10 mouse cellular contexts compared by ENCODE assay signal in genomic region chr9:53173258-53173657, GRCm38 (mm10).
DNase-seq lines count a peak whose midpoint lies in the region; ATAC-seq and TF ChIP-seq lines count a peak whose summit lies in the region.
"Had no signal": no experiment of that assay in that cellular context is flagged by ENCODE, and none has a peak within 500 bp of the region (broad histone marks: within the 10 kb centered on the region; RNA-seq: fewer than 3 reads in every experiment).

No protein-coding gene starts in this region.

- intact Hi-C loops in heart, postnatal 10 days (cut with DNase I) = no loop called here
- intact Hi-C loops in heart, postnatal 36 days (cut with DNase I) = no loop called here

- H3K27ac ChIP-seq in ES-E14 (ENCODE audit: insufficient read depth, low read depth, low read length, poor library complexity, severe bottlenecking) = no peak overlapping the region
- H3K27ac ChIP-seq: stomach, embryonic 15.5 days had no signal

- in situ Hi-C loops in ES-E14 (cut with MboI; ENCODE audit: low sequenced_read_pairs in 2 of 2, unreplicated experiment in 2 of 2) = no loop called here

- peak; percentile 25 to 41 for DNase-seq in heart, postnatal 10 days
- DNase-seq in heart, postnatal 36 days = no peak
- DNase-seq in 3T3-L1 (ENCODE audit: low read depth, low spot score) (peak; percentile 25), ES-E14 (ENCODE audit: low read depth, low spot score) (peak; percentile 3)
- DNase-seq in kidney, postnatal 10 days = peak; percentile 35
- no peak for DNase-seq in right cerebral cortex, postnatal 25 days
- no peak for DNase-seq in ovary, postnatal 10 days (ENCODE audit: low spot score)

- no peaks in the 10 kb centered on the region for H3K4me1 ChIP-seq in ES-E14 (ENCODE audit: control insufficient read depth in 2 of 2, insufficient read depth in 2 of 2, low read length in 2 of 2, poor library complexity in 1 of 2)
- H3K4me1 ChIP-seq: stomach, embryonic 15.5 days had no signal

- no peaks in the 10 kb centered on the region for H3K36me3 ChIP-seq in ES-E14 (ENCODE audit: control insufficient read depth, insufficient read depth, low read length, poor library complexity, severe bottlenecking)
- H3K36me3 ChIP-seq: stomach, embryonic 15.5 days had no signal

- no peak overlapping the region for H3K4me3 ChIP-seq in ES-E14 (ENCODE audit: insufficient read depth in 1 of 2, low read depth in 1 of 2, low read length in 2 of 2, poor library complexity in 1 of 2, severe bottlenecking in 1 of 2)
- H3K4me3 ChIP-seq: stomach, embryonic 15.5 days had no signal

- H3K9ac ChIP-seq in ES-E14 (ENCODE audit: insufficient read depth, low read depth, low read length, poor library complexity, severe bottlenecking) = no peak overlapping the region
- H3K9ac ChIP-seq: stomach, embryonic 15.5 days had no signal

- no peak for ATAC-seq in inflammation-experienced regulatory T-cells, adult 6 months
- ATAC-seq: activated CD4-positive, CD25-positive, alpha-beta regulatory T cell, adult 4 months had no signal

- no peaks in the 10 kb centered on the region for H3K9me3 ChIP-seq in ES-E14 (ENCODE audit: control insufficient read depth, insufficient read depth, low read depth, low read length)
- H3K9me3 ChIP-seq: stomach, embryonic 15.5 days had no signal

TF ChIP-seq in ES-E14, 5 proteins besides CTCF, POLR2A, EP300 and RAD21:
- TF ChIP-seq MAFK (IDR thresholded peaks at IDR 0.05; ENCODE audit: insufficient read depth, low read depth, low read length) = no peak
- no peak for TF ChIP-seq HCFC1 (IDR thresholded peaks at IDR 0.05; ENCODE audit: borderline replicate concordance, insufficient read depth, low read length)
- TF ChIP-seq ZC3H11A (IDR thresholded peaks at IDR 0.05; ENCODE audit: borderline replicate concordance, low read depth, low read length) = no peak
- no peak for TF ChIP-seq CHD2 (IDR thresholded peaks at IDR 0.05; ENCODE audit: low read depth, low read length)
- TF ChIP-seq ZNF384 (IDR thresholded peaks at IDR 0.05; ENCODE audit: low read depth, low read length) = no peak

Comparison
In these comparisons a context has a peak if more than half of its experiments do, and no peak if none do; other contexts are left out.
1. DNase-seq: peak in heart, postnatal 10 days (2 of 2), 3T3-L1 (single experiment), ES-E14 (single experiment) and kidney, postnatal 10 days (single experiment); none in heart, postnatal 36 days (0 of 2), right cerebral cortex, postnatal 25 days (single experiment) and ovary, postnatal 10 days (single experiment).